Mouse (Mus musculus) erythroid progenitor cell, adult 5-6 weeks (primary cell): ENCODE data around the gene Zfp518b. TPM values are rescaled to one million over a fixed set of nuclear protein-coding genes. Genes with fewer than 3 reads are reported as not detected.

Experiments used
- ATAC-seq: replicated peaks from 2 replicates; pipeline ENCODE4 v1.8.0; 2016; ENCODE audit warnings: moderate number of reproducible peaks, mild to moderate bottlenecking, moderate TSS enrichment, inconsistent platforms; ENCODE audit not compliant: poor library complexity, low FRiP score, severe bottlenecking
- total RNA-seq, 2 experiments: library from RNA; stranded (forward) in 1 of 2; stranded (reverse) in 1 of 2; fragments of 150-400 nt in 1 of 2; fragments of 186-747, 209-891 nt in 1 of 2; gene quantifications; 2 replicates each; pipeline versions ENCODE4 v1.2.3 to v1.2.4; 2015 to 2017; ENCODE audit warnings: low replicate concordance in 2 of 2

Gene Zfp518b
- total RNA-seq (2015; ENCODE audit: low replicate concordance) (1.3 and 1.4 TPM in 2 replicates), total RNA-seq (2017; ENCODE audit: low replicate concordance) (0.76 and 1.7 TPM in 2 replicates)

- no peak for ATAC-seq
Observed at GRCm38 (mm10) chr5:38684164-38684911, at the start of gene Zfp518b. Gene Zfp518b, minus strand, starts transcription at chr5:38684826.

DNA sequence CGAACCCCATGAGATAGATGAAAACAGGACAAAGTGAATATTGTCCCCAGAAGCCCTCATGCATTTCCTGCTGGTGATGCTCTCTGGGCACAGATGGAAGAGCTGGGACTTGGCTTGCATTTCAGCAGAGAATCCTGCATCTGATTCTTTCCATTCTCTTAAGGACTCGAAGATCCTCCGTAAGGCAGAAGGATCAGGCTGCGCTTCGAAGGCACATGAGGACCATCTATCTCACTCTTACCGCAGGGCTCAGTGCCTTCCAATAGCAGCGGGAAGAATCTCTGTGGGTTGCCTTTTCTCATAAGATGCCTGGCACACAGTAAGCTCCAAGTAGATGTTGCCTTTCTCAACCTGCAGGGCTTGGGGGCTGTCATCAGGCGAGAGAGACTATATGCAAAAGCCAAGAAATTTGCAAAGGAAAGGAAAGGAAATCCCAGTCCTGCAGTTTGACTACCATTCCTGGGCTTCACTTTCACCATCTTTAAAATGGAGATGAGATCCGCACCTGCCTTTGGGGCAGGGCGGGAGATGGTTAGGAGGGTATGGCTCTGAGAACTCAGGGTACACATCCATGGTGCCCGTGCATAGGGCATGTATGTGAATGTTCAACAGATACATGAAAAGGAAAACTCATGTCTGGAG, 24.4 kb upstream of the Zfp518b start:
- no peak for ATAC-seq

DNA sequence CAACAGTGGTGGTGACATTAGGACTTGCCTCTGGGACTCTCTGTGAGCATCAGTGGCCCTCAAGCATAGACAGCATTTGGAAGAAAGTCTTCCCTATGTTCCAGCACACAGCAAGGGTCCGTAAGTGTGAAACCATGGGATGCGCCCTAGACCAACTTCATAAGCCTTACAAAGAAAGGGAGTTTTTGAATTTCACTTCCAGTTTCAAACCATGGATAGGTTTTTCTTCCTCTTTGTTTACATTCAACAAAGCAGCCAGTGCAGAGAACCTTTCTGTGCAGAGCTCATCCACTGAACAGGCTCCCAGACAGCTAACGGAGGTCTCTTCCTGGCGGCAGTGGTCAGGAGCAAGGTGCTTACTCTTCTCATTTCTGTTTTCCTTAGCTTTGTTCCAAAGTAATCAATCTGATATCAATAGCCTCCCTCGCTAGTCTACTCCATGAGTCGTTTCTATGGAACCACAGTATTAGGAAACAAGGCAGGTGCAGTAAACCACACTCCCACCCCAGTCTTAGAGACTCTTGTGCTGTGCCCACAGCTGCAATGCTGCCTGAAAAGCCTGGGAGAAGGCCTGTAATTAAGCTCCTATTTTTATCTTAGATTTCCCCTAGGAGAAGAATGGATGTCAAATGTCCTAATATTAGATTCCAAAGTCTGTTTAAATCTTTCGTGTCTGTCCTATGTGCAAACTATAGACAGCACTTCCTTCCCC, 22.9 kb upstream of the Zfp518b start:
- no peak for ATAC-seq

DNA sequence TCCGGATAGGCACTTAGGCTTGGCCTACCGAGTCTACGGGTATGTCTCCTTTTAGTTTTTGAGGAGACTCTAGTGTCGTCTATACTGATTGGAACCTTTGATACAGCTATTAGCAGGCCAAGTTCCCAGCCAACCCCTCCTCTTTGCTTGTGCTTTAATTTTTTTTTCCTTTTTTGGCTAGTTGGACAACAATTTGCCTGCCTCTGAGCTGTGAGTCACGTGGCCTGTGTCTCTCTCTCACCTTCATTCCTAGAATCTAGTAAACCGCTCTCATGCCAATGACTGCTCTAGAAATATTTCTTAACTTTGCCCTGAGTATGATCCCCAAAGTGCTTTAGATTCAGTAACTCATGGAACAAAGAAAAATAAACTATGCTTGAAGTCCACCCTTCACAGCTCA, 18.3 kb upstream of the Zfp518b start:
- no peak for ATAC-seq

- ATAC-seq = no peak
Observed at GRCm38 (mm10) chr5:38702091-38702490, 17.5 kb upstream of the Zfp518b start.

DNA sequence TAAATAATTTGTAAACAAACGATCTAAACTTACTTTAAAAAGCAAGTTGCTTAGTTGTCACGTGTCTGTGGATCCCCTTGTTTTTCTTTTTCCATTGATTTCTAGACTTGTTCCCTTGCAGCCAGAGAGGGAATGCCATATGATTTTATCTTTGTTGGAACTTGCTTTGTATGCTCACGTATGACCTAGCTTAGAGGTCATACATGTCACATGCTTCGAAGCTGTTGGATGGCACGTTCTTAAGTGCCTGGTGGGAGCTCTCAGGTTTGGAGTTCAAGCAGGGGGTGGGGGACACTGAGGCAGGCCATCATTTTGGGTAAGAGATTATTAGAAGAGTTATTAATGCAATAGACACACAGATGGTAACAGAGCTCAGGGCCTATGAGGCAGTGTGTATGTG, 13.8 kb upstream of the Zfp518b start:
- ATAC-seq = no peak

GRCm38 (mm10) chr5:38698046-38698445, 13.4 kb upstream of the Zfp518b start:
- ATAC-seq = no peak

- no peak for ATAC-seq
Observed at GRCm38 (mm10) chr5:38696616-38697375, 12.2 kb upstream of the Zfp518b start.

DNA sequence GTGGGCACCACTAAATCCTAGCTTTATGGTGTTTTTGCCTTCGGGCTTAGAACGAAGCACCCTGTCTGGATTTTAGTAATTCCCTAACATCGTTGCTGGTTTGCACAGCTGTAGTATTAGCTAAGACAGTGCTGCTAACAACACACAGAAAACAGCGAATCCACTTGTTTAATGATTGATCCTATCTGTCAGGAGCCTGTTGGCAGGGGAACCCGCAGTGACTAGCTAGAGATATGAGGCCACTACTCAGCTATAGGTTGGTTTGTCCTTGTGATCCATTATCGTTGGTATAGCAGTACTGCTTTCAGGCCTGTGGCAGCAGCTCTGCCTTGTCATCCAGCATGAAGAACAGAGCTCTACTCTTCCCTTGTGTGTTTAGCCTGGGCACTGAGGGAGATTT, 8.2 kb upstream of the Zfp518b start:
- ATAC-seq = no peak

- no peak for ATAC-seq
Observed at GRCm38 (mm10) chr5:38689186-38689585, 4.6 kb upstream of the Zfp518b start.

- no peak for ATAC-seq
Observed at GRCm38 (mm10) chr5:38687694-38688093, 3.1 kb upstream of the Zfp518b start.

GRCm38 (mm10) chr5:38658836-38659235, 25.8 kb downstream of the Zfp518b start:
- no peak for ATAC-seq

DNA sequence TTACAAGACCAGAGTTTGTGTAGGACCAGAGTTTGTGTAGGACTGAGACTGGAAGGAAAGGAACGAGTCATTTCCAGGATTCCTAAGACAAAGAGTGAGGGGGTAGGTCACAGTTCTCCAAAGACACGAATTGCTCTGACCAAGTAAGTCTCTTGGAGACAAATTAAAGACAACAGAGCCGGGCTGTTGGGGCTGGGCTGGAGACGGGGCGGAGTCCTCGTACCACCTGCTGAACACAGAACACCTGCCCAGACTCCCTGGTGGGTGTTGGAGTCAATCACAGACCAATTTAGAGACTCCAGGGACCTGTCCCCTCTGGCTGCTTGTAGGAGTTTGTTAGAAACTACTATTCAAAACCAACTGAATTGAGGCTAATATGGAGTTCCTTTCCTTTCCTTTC, 28.4 kb downstream of the Zfp518b start:
- no peak for ATAC-seq

GRCm38 (mm10) chr5:38655421-38655928, 29.2 kb downstream of the Zfp518b start:
- no peak for ATAC-seq

GRCm38 (mm10) chr5:38654571-38654970, 30.1 kb downstream of the Zfp518b start:
- no peak for ATAC-seq

DNA sequence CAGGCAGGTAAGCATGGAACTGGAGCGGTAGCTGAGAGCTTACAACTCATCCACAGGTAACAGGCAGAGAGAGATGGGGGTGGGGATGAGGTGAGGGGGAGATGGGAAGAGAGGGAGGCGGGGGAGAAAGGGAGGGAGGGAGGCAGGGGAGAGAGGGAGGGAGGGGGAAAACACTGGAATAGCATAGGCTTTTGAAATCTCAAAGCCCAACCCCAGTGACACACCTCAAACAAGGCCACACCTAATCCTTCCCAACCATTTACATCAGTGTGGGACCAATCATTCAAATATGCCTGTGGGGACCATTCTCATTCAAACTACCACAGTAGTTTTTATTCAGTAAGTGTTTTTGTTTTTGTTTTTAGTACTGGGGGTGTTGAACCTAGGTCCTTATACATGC, 31.5 kb downstream of the Zfp518b start:
- ATAC-seq = no peak

- no peak for ATAC-seq
Observed at GRCm38 (mm10) chr5:38651455-38651854, 33.2 kb downstream of the Zfp518b start.

GRCm38 (mm10) chr5:38641526-38641925, 43.1 kb downstream of the Zfp518b start:
- ATAC-seq = no peak

DNA sequence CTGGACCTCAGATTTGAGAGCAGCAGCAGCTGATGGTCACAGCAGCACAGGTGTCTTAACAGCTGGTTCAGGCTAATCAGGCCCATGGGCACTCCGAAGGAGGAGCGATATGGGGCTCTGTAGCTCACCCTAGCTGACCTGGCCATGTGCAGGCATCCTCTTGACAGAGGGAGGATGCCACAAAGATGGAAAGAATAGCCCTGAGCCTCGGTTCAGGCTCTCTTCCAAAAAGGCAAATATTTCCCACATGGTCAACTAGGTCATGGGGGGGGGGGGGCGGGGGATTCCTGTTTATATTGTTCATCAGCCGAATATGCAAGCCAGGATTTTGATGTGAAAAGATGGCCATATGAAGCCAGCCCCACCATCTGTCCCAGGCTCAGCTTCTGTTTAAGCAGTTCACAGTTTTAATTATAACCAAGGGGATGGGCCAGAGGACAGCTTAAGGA, 48.3 kb downstream of the Zfp518b start:
- ATAC-seq = no peak

DNA sequence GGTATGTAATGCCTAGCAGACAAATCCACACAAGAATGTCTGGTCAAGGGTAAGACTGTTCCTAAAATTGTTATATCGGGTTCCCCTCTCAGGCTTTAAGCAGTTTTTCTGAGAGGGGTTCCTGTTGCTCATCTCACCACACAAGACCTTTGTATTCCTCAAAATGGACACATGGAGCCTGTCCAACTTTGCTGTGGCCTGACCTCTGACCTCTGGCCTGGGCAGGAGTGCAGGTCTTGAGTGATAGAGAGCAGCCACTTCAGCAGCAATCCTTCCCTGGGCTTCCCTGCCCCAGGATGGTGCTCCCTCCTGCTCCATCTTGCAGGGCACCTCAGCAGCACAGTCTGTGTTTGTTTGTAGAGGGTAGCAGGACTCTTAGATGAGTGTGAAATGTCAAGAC, 48.9 kb downstream of the Zfp518b start:
- no peak for ATAC-seq
